Mouse (Mus musculus): ENCODE results near the gene Ndel1.

- no peak for TF ChIP-seq CTCF (IDR thresholded peaks at IDR 0.05; ENCODE audit: low read depth)
- TF ChIP-seq EP300 (optimal IDR thresholded peaks at IDR 0.05), result no peak
Measured at GRCm38 (mm10) chr11:68888253-68888652, 16.6 kb upstream of the Ndel1 start, which contains the start of gene Rnf222.
